Mouse (Mus musculus) gastrocnemius, postnatal 14 days (tissue): ENCODE measurements around the gene Trmt1. TPM values are rescaled to one million over a fixed set of nuclear protein-coding genes. Genes with fewer than 3 reads are reported as not detected.

Experiments used
- DNase-seq: peaks from one replicate; pipeline ENCODE4 v3.0.0; 2021; ENCODE audit warnings: mixed read lengths
- intact Hi-C: fragments of 180-260 bp; cut with DNase I; formaldehyde crosslinking; loops from one replicate; pipeline ENCODE4 v1.15.1; 2025; ENCODE audit warnings: low total_unique reads
- total RNA-seq, 2 experiments: library from RNA; stranded (reverse); gene quantifications; 2 replicates each; pipeline ENCODE4 v1.2.3; 2021

The Trmt1 gene
- total RNA-seq, 2 experiments from 2014 or later, result 26.0 to 36.2 TPM

- intact Hi-C loops, result no loop called here
- DNase-seq, result peak; percentile 84
Measured at GRCm38 (mm10) chr8:84722850-84723570, 36.9 kb downstream of the Trmt1 start, which contains the start of gene G430095P16Rik. G430095P16Rik (plus strand) TSS chr8:84723007.

GRCm38 (mm10) chr8:84723571-84723900 lies 37.4 kb downstream of the Trmt1 start:
- DNase-seq, result no peak
- intact Hi-C loops, result no loop called here

GRCm38 (mm10) chr8:84724683-84725082 lies 38.6 kb downstream of the Trmt1 start:
- DNase-seq, result no peak
- intact Hi-C loops, result no loop called here

GRCm38 (mm10) chr8:84725246-84725940 lies 39.3 kb downstream of the Trmt1 start:
- intact Hi-C loops, result no loop called here
- no peak for DNase-seq

DNA sequence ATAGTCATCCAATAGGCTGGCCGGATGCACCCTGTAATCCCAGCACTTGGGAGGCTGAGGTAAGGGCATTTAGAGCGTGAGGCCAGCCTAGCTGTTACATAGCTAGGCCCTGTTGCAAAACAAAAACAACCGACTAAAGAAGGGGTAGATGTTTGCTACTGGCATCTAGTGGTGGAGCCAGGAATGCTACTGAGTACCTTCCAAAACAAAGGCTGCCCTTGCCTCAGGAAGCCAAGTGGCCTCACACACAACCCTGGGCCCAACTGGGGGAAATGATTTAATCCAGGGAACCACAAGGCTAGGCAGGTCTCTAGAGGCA lies 39.8 kb downstream of the Trmt1 start:
- DNase-seq, result no peak

DNA sequence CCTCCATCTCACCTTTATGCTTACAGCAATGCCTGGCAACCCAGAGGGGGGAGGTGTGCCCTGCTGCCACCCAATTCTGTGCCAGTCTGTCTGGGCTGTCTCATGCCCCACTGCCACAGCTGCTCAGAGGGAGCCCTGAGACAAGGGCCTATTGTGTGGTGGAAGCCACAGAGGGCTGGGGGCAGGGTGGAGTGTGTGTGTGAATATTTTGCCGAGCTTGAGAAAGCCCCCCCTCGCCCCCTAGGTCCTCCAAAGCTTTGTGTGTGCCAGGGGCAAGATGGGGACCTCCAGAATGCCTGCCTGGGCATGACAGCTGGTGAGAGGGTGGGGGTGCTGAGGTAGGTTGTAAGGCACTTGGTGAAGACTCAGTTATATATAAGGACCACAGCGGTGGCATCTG lies 42.4 kb downstream of the Trmt1 start:
- no peak for DNase-seq
- intact Hi-C loops, result no loop called here

More for the DNA sequence above, 39.8 kb downstream of the Trmt1 start:
- intact Hi-C loops, result no loop called here

DNA sequence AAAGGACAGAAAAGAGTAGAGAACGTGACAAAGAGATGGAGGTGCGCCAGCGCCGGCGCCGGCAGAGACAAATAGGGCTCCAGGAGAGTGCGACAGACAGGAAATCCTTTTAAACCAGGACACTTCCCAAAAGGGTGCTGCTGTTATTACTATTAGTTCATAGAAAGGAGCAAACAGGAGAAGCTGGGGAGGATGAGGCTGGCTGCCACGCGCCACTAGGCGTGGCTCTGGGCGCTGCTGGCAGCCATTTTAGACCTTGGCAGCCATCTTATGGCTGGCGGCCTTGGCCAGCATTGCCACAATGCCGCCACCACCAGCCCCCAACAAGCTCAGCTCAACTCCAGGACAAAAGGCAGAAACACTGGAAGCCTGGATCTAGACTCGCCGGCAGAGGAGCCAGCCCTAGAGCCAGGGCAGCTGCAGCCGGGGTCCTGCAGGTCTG lies 43.8 kb downstream of the Trmt1 start:
- DNase-seq, result peak; percentile 66
- intact Hi-C loops, result no loop called here

DNA sequence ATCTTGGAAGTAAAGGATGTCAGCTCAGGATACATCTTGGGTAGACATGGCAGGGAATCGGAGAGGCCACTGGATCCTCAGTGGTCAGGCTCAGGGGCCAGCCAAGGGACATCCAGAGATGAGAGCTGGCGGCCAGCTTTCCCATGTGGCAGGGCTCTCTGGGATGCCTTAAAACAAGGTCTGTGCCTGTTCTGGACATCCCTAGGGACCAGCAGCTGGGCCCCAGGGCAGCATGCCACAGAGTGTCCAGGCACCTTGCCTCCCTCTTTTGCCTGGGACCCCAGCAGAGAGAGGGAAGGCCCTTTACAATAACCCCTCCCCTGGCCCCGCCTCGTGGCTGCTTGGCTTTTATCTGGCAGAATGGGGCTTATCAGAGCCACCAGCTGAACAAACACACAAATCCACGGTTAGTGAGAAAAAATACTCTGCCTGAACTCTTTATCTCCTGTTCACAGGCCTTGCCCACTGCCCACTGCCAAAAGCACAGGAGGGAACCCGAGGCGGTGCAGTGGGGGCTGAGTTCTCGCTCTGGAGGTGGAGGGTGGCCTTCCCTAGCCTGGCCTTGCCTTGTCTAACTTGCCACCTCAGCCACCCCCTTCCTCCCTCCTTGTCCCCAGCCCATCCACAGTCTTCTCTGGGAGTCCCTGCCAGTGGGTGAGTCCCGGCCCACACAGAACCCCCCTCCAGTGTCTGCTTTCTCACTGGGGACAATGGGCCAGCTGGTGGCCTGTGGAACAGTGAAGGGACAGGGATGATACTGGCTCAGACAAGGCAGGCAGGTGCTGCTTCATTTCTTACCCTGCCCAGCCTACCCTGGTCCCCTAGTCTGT lies 44.6 kb downstream of the Trmt1 start:
- intact Hi-C loops, result no loop called here
- peak; percentile 79 for DNase-seq

DNA sequence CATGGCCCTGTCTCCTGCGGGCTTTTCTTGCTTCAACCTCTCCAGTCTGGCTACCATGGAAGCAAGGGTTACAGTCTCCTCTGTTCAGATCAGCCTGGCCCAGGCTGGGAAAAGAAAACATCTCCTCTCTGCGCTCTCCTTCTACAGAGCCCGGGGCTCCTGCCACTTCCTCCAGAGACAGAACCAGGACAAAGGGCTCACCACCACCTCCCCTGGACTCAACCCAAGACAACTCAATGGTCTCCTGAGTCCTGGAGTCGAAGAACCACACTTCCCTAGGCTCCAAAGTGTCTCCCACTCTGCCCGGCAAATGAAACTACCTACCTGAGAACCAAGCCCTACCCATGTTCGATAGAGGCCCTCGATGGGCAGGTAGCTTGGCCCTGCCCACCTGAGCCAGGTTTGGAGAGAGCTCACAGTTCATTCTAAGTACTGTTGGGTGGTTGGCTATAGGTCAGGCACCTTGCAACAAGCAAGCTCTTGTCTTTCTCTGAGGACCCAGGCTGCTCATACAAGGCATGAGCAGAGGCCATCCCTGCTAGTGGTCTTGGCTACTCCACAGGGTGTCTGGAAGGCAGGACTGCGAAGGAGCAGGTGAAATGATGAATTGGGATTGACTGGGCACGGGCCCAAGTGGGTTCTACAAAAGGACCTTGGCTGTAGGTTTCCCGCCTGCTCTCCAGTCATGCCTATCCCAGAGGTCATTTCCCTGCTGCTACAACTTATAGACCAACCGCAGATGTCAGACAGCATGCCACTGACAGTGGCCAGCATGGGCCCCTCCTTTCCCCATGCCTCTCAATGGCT lies 45.5 kb downstream of the Trmt1 start:
- intact Hi-C loops, result no loop called here
- peak; percentile 17 for DNase-seq

DNA sequence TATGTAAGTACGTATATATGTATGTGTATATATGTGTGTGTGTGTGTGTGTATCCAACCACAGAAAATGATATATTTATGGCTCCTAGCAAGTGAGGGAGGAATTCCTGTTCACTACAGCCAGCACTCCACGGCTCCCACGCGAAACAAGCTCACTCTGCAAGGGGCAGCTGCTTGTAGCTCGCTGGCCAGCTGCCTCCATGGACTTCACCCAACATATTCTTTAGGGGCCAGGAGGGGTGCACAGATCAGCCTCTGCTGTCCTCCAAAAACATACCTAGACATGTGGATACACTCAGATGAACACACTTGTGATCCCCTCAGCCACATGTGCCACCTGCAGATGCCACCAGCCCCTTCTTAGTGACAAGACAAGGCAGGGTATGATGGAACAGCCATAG lies 46.4 kb downstream of the Trmt1 start:
- DNase-seq, result peak; percentile 40
- intact Hi-C loops, result no loop called here

GRCm38 (mm10) chr8:84732996-84733395 lies 46.9 kb downstream of the Trmt1 start:
- DNase-seq, result peak; percentile 32
- intact Hi-C loops, result no loop called here

- peak; percentile 55 for DNase-seq
- intact Hi-C loops, result no loop called here
Measured at GRCm38 (mm10) chr8:84733959-84734358, 47.9 kb downstream of the Trmt1 start.

DNA sequence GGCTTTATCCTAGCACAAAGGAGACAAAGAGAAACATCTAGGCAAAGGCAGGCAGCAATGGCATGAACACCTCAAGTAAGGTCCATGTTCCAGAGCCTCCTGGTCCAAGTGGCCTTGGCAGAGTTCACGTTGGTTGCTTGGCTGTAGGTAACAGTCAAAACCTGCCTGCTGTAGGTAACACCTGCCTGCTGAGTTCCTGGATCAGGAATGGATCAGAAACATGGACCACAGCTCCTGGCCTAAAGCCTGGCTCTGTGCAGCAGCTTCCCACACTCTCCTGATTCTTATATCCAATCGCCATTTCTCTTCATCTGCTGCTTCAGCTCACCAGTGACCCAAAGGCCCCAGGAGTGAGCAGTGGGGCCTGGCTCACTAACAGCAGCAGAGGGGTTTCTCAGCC lies 48.6 kb downstream of the Trmt1 start:
- intact Hi-C loops, result loop anchor here (5.0 kb wide), 2 partner anchors 63 to 78 kb away; no protein-coding TSS in a partner anchor
- DNase-seq, result no peak

DNA sequence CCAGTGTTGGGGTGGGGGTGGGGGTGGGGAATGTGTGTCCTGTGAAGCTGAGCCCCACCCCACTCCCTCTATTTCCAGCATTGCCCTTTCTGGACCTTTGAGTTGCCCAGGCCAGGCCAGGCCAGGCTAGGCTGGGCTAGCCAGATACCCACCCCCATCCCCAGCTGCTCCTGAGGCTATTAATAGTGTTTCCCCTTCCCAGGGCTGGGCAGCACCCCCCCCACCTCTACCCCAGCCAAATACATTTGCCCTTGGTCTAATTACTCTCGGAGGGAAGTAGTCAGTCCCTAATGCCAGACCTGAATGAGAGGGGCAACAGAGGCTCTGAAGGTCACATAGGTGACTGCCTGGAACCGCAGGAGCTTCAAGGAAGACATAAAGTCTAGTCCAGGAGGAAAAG lies 49.5 kb downstream of the Trmt1 start:
- DNase-seq, result peak; percentile 75
- intact Hi-C loops, result loop anchor here (5.0 kb wide), 2 partner anchors 62 to 77 kb away; no protein-coding TSS in a partner anchor

DNA sequence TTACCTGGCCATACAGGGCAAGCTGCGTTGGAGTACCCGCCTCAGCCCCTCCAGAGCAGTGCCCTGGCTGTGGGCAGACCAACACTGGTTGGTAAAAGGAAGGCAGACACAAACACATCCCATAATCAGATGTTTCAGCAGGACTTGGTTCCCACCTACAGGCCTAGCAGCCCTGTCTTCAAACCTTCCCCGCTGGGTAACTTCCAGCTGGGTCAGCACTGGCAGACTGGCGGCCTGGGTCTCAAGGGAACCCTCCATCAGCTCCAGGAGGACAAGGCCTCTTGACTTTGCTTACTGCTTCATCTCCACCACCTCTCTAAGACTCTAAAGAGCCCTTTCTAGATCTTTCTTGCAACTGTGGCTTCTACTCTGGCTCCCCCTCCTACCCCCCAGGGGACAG lies 50.4 kb downstream of the Trmt1 start:
- DNase-seq, result no peak
- intact Hi-C loops, result loop anchor here (5.0 kb wide), 2 partner anchors 61 to 76 kb away; no protein-coding TSS in a partner anchor

DNA sequence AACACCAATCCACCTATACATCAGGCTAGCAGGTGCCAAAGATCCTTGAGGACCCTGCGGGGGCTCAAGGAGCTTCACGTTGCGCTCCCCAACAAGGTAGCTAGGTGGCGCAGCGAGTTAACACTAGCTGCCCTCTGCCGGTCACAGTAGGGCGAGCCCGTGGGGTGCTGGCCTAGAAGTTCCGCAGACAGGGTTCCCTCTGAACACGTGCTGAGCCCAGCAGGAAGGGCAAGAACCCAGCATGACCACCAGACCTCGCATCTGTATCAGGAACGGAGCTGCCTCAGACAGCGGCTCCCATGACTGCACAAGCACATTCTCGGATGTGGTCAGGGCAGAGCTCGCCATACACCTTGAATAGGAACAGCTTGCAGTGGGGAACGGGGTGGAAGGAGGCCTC lies 51.5 kb downstream of the Trmt1 start:
- peak; percentile 86 for DNase-seq
- intact Hi-C loops, result loop anchor here (5.0 kb wide), 2 partner anchors 60 to 75 kb away; no protein-coding TSS in a partner anchor

DNA sequence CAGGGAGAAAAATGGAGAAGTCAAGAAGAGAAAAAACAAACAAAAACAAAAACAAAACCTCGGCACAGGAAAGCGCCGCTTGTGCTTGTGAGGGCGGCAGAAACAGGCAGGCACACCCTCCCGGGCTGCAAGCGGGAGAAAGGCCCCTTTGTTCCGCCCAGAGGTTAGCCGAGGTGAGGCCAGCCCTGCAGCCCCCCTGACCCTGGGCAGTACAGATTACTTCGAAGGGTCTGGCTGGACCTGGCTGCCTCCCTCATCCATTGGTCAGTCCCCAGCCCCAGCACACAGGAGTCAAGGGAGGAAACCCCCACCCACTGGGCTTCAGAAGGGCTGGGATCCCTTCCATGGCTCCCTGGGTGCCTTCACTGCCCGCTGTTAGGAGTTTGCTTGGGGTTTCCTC lies 52.2 kb downstream of the Trmt1 start:
- intact Hi-C loops, result loop anchor here (5.0 kb wide), 2 partner anchors 59 to 74 kb away; no protein-coding TSS in a partner anchor
- DNase-seq, result no peak

DNA sequence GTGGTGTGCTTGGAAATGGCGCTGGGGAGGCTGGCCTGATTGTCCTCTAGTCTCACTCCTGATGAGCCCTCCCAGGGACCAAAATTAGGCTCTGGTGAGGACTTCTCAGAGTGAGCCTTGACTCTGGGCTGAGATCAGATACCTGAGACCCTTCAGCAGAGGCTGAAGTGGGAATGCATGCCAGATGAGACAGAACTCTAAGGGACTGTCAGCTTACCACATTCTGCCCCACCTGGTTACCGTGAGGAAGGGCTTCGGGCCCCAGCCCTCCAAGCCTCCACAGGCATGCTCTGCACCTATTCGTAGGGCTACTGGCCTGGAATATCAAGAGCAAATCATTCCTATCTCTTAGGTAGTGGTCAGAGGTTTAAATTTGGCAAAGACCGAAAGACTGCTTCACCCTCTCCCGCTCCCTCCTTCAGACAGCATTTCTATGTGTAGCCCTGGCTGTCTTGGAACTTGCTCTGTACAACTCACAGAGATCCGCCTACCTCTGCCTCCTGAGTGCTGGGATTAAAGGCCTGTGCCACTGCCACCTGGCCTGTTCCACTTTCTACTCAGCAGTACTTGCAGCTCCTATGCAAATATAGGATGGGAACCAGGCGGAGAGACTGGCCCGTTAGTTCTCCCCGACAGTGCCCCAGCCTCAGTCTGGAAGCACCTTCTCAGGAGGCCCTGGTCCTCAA lies 52.8 kb downstream of the Trmt1 start:
- intact Hi-C loops, result loop anchor here (5.0 kb wide), 2 partner anchors 58 to 73 kb away; no protein-coding TSS in a partner anchor
- DNase-seq, result no peak

DNA sequence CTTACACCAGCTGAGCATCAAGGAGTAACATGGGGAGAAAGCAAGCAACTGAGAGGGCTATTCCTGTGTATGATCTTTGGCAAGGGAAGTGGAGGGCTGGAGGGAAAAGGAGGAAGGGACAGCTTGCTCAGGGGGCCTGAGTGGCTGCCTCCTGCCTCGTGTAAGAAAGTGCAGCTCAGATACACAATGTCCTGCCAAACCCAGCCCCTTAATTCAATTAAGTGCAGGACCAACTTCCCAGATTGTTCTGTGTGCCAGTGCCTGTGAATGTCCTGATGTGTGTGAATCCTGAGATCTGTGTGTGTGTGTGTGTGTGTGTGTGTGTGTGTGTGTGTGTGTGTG lies 53.3 kb downstream of the Trmt1 start:
- DNase-seq, result no peak
- intact Hi-C loops, result loop anchor here (5.0 kb wide), 2 partner anchors 58 to 73 kb away; no protein-coding TSS in a partner anchor
